Mouse (Mus musculus) spleen, adult 2 months (tissue): ENCODE data around the gene Uri1.

Source experiments
- CTCF ChIP-seq: fragments of 200-500 bp; IDR thresholded peaks from 2 replicates; pipeline ENCODE4 v1.5.1; 2011; ENCODE audit warnings: mild to moderate bottlenecking, inconsistent platforms; ENCODE audit not compliant: insufficient read depth, insufficient read length, insufficient replicate concordance; ENCODE audit errors: extremely low read depth
- POLR2A ChIP-seq: fragments of 200-500 bp; IDR thresholded peaks from 2 replicates; pipeline ENCODE4 v1.6.1; 2011; ENCODE audit warnings: low read depth, low read length, inconsistent platforms

- no peak for TF ChIP-seq POLR2A
- TF ChIP-seq CTCF = no peak
Observed at GRCm38 (mm10) chr7:37936459-37936858, 86.9 kb downstream of the Uri1 start.
